Mouse (Mus musculus): Measurements from ENCODE around the gene Pnmal2. TPM values are rescaled to one million over a fixed set of nuclear protein-coding genes. Genes with fewer than 3 reads are reported as not detected.
A peak's percentile ranks its signal among the peaks of the same experiment; 100 is the strongest.

Pnmal2 gene
- polyA plus RNA-seq, 1 experiment from 2014 or later, result 4.7 TPM

DNA sequence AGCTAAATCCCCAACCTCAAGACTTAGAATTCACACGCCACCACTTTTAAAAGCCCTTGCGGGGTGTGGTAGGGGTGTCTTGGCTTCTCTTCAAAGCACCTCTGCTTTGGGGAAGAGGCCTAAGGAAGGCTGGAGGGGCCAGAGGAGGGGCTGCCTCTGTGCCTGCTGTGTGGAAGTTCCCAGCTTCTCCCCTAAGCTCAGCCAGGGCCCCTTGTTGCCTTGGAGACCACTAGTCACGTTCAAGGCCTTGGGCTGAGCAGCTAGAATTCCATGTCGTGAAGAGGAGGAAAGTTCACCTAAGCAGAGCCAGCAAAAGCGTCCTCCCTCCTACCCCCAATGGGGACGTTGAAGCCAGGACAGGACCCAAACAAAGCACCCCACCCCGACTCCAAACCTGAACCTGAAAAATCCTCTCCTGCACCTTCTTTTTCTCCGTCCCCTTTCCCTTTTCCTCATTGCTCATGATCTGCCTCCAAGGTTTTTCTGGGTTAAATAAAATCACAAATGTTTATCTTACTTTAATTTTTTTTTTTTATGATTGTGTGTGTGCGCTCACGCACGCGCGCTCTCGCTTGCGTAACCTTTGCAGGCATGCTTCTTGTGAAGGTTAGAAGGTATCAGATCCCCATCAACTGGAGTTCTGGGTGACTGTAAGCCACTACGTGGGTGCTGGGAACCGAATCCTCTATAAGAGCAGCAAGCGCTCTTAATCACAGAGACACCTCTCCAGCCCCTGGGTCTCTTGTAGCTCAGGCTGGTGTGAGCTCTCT, 47.4 kb downstream of the Pnmal2 start:
- H3K4me3 ChIP-seq, result 0 out of 2 replicates have a peak overlapping the region, but pooled peaks have one; percentile 4
- no peaks in the 10 kb centered on the region; the same call in 1 of the 2 replicates for H3K36me3 ChIP-seq
- H3K4me1 ChIP-seq (replicated peaks), result peaks cover 69% of the 10 kb centered on the region
- WGBS, result 46% methylated on average over 18 of the region's 18 CpGs
- H3K4me2 ChIP-seq, result peak overlapping the region; percentile 42
- H3K9ac ChIP-seq, result peak overlapping the region; percentile 16; the same call in 1 of the 2 replicates
- H3K9me3 ChIP-seq (replicated peaks), result no peaks in the 10 kb centered on the region
- peak; percentile 50 for ATAC-seq (replicated peaks; ENCODE audit: insufficient number of reproducible peaks, insufficient read depth, low FRiP score, low read depth)
- H3K27me3 ChIP-seq, result no peaks in the 10 kb centered on the region
- peak overlapping the region; percentile 86 for H3K27ac ChIP-seq

DNA sequence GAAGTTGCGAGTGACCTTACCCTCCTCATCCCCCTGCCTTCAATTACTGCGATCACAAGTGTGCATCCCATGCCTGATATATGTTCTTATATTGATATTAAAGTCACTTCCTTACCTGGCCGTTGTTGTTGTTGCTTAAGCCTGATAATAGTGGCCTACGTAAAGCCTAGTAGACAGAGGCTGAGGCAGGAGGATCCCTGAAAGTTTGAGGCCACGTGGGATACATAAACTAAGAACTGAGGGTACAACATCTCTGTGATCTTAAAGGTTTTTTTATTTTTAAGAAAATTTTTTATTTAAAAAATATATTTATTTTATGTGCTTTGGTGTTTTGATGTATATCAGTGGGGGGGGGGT, 47.9 kb downstream of the Pnmal2 start, which contains the start of gene Ccdc8:
Gene Ccdc8, plus strand, starts transcription at position 258 of the 357 bp plus-strand sequence.
- Histone ChIP-seq H3K36me3 (peaks cover 2% of the 10 kb centered on the region), H3K4me1 (replicated peaks) (peaks cover 72% of the 10 kb centered on the region), H3K27me3 (no peaks in the 10 kb centered on the region), H3K9ac (peak within 1 kb of the TSS; percentile 82; the same call in 1 of the 2 replicates), H3K4me3 (peak within 1 kb of the TSS; percentile 67), H3K9me3 (replicated peaks) (no peaks in the 10 kb centered on the region), H3K27ac (peak within 1 kb of the TSS; percentile 92), H3K4me2 (peak within 1 kb of the TSS; percentile 83)
- no peak for ATAC-seq (replicated peaks; ENCODE audit: insufficient number of reproducible peaks, insufficient read depth, low FRiP score, low read depth)
- 93% methylated on average over 5 of the region's 5 CpGs for WGBS

DNA sequence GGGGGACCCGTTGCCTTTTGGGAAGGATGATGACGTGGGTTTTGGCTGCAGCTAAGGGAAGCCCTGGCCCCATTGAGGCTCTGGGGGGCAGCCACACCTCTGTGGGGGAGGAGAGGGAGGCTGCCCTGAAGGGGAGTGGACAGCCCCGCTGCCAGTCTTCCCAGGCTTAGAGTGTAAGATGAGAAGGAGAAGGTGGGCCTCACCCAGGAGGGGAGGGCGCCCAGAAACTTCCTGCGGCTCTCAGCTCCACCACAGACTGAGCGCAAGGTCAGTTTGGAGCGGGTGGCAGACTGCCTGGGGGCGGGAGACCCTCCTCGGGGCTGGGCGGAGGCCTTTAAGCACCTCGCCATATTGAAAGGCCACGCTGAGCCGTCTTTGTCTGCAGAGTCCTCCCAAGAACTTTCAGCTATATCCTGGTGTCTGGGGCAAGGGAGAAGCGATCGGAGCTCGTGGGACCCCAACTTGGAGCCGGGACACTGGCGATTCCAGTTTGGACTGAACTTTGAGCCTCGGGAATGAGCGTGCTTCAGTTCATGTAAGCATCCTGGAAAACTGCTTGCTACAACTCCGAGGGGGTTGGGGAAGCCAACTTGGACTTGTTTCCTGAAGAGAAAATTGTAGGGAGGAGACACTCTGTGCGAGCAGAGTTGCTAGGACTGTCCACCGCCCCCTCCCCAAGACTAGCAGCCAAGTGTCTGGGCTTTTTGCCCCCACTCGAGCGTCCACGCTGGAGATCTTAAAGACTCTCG, 49.3 kb downstream of the Pnmal2 start:
- Histone ChIP-seq H3K9me3 (replicated peaks) (no peaks in the 10 kb centered on the region), H3K9ac (peak overlapping the region; percentile 82), H3K36me3 (peaks cover 16% of the 10 kb centered on the region), H3K27me3 (no peaks in the 10 kb centered on the region), H3K4me3 (peak overlapping the region; percentile 67), H3K4me2 (peak overlapping the region; percentile 83), H3K27ac (peak overlapping the region; percentile 92), H3K4me1 (replicated peaks) (peaks cover 74% of the 10 kb centered on the region)
- peak; percentile 93 for ATAC-seq (replicated peaks; ENCODE audit: insufficient number of reproducible peaks, insufficient read depth, low FRiP score, low read depth)
- under 1% methylated on average over 27 of the region's 27 CpGs for WGBS

DNA sequence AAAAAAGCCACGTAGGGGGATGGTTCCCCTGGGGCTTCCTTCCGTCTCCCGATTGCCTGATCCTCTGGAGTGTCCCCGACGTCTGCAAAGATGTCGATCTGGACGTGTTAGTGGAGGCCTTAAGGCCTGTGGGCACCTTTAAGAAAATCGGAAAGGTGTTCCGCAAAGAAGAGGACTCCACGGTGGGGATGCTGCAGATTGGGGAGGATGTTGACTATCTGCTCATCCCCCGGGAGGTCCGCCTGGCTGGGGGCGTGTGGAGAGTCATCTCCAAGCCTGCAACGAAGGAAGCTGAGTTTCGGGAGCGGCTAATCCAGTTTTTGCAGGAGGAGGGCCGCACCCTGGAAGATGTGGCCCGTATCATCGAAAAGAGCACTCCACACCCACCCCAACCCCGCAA, 49.9 kb downstream of the Pnmal2 start:
- whole genome bisulfite sequencing, result 3% methylated on average over 20 of the region's 20 CpGs
- no peak for ATAC-seq (replicated peaks; ENCODE audit: insufficient number of reproducible peaks, insufficient read depth, low FRiP score, low read depth)
- peak overlapping the region; percentile 92 for H3K27ac ChIP-seq
- H3K4me3 ChIP-seq, result peak overlapping the region; percentile 67
- peak overlapping the region; percentile 83 for H3K4me2 ChIP-seq
- H3K27me3 ChIP-seq, result no peaks in the 10 kb centered on the region
- peaks cover 78% of the 10 kb centered on the region for H3K4me1 ChIP-seq (replicated peaks)
- no peaks in the 10 kb centered on the region for H3K9me3 ChIP-seq (replicated peaks)
- H3K36me3 ChIP-seq, result peaks cover 19% of the 10 kb centered on the region
- peak overlapping the region; percentile 82 for H3K9ac ChIP-seq

DNA sequence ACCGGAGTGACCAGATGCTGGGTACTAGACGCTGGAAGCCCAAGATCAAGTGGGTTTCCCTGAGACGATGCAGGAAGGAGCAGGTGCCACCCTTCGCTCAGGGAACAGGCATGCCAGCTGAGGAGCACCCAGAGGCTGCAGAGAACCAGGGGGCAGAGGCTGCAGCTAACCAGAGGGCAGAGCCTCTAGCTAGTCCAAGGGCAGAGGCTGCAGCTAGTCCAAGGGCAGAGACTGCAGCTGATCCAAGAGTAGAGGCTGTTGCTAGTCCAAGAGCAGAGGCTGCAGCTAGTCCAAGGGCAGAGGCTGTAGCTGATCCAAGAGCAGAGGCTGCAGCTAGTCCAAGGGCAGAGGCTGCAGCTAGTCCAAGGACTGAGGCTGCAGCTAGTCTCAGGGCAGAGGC, 50.9 kb downstream of the Pnmal2 start:
- H3K27me3 ChIP-seq, result no peaks in the 10 kb centered on the region
- H3K4me2 ChIP-seq, result peak overlapping the region; percentile 83
- WGBS, result 74% methylated on average over 4 of the region's 4 CpGs
- ATAC-seq (replicated peaks; ENCODE audit: insufficient number of reproducible peaks, insufficient read depth, low FRiP score, low read depth), result no peak
- H3K4me3 ChIP-seq, result peak overlapping the region; percentile 67
- H3K27ac ChIP-seq, result peak overlapping the region; percentile 92
- H3K9ac ChIP-seq, result peak overlapping the region; percentile 82
- no peaks in the 10 kb centered on the region for H3K9me3 ChIP-seq (replicated peaks)
- H3K36me3 ChIP-seq, result peaks cover 23% of the 10 kb centered on the region
- H3K4me1 ChIP-seq (replicated peaks), result peaks cover 72% of the 10 kb centered on the region

Other genes with a start within 250 kb of the Pnmal2 start
- not detected in 2 replicates for gene Ceacam9, start 222.8 kb upstream of the Pnmal2 start, polyA plus RNA-seq (2015; fragmentation: Nextera tagmentation; extraction: Ambion mirVana)
- 194 and 219 TPM in 2 replicates for gene Ap2s1, start 206.3 kb upstream of the Pnmal2 start, polyA plus RNA-seq (2015; fragmentation: Nextera tagmentation; extraction: Ambion mirVana)
- gene Slc1a5, start 163.3 kb upstream of the Pnmal2 start, polyA plus RNA-seq (2015; fragmentation: Nextera tagmentation; extraction: Ambion mirVana), result 40.2 and 46.4 TPM in 2 replicates
- gene Strn4, start 128.8 kb upstream of the Pnmal2 start, polyA plus RNA-seq (2015; fragmentation: Nextera tagmentation; extraction: Ambion mirVana), result 73.9 and 90.0 TPM in 2 replicates
- gene Fkrp, start 128.0 kb upstream of the Pnmal2 start, polyA plus RNA-seq (2015; fragmentation: Nextera tagmentation; extraction: Ambion mirVana), result 30.8 and 32.7 TPM in 2 replicates
- gene Prkd2, start 101.8 kb upstream of the Pnmal2 start, polyA plus RNA-seq (2015; fragmentation: Nextera tagmentation; extraction: Ambion mirVana), result 9.9 and 13.3 TPM in 2 replicates
- gene Dact3, start 69.4 kb upstream of the Pnmal2 start, polyA plus RNA-seq (2015; fragmentation: Nextera tagmentation; extraction: Ambion mirVana), result 5.8 and 7.0 TPM in 2 replicates
- gene Gng8, start 52.9 kb upstream of the Pnmal2 start, polyA plus RNA-seq (2015; fragmentation: Nextera tagmentation; extraction: Ambion mirVana), result 4.2 and 5.2 TPM in 2 replicates
- 0.86 and 1.2 TPM in 2 replicates for gene Ptgir, start 38.2 kb upstream of the Pnmal2 start, polyA plus RNA-seq (2015; fragmentation: Nextera tagmentation; extraction: Ambion mirVana)
- gene Calm3, start 20.6 kb upstream of the Pnmal2 start, polyA plus RNA-seq (2015; fragmentation: Nextera tagmentation; extraction: Ambion mirVana), result 96.4 and 98.4 TPM in 2 replicates
- 0.05 and 0.24 TPM in 2 replicates for gene Pnmal1, start 15.0 kb downstream of the Pnmal2 start, polyA plus RNA-seq (2015; fragmentation: Nextera tagmentation; extraction: Ambion mirVana)
- gene Gm42372, start 38.4 kb downstream of the Pnmal2 start, polyA plus RNA-seq (2015; fragmentation: Nextera tagmentation; extraction: Ambion mirVana), result 0.05 and 0.23 TPM in 2 replicates
- gene Ccdc8, start 48.0 kb downstream of the Pnmal2 start, polyA plus RNA-seq (2015; fragmentation: Nextera tagmentation; extraction: Ambion mirVana), result 28.1 and 34.0 TPM in 2 replicates
- 82.5 and 99.2 TPM in 2 replicates for gene Ppp5c, start 83.2 kb downstream of the Pnmal2 start, polyA plus RNA-seq (2015; fragmentation: Nextera tagmentation; extraction: Ambion mirVana)
- gene Hif3a, start 117.7 kb downstream of the Pnmal2 start, polyA plus RNA-seq (2015; fragmentation: Nextera tagmentation; extraction: Ambion mirVana), result 36.4 and 44.0 TPM in 2 replicates
- 0.08 and 0.16 TPM in 2 replicates for gene Psg16, start 129.4 kb downstream of the Pnmal2 start, polyA plus RNA-seq (2015; fragmentation: Nextera tagmentation; extraction: Ambion mirVana)
- not detected in 2 replicates for gene Ceacam3, start 205.6 kb downstream of the Pnmal2 start, polyA plus RNA-seq (2015; fragmentation: Nextera tagmentation; extraction: Ambion mirVana)